Mouse (Mus musculus): Measurements from ENCODE around the gene Trmt61a.

Gene Trmt61a

GRCm38 (mm10) chr12:111731822-111732807 is 54.2 kb downstream of the Trmt61a start:
- peak; percentile 82 for DNase-seq (ENCODE audit: low read depth, low spot score)

GRCm38 (mm10) chr12:111732921-111733320 is 55.0 kb downstream of the Trmt61a start:
- DNase-seq (ENCODE audit: low read depth, low spot score), result no peak

Measured in telencephalon, adult 2 months (tissue).